Mouse (Mus musculus) ES-Bruce4 (cell line): ENCODE measurements at regions not wholly inside any gene's neighbourhood (a gene's known extent, or its start where the extent isn't known, plus 50 kb on each side); places are given as distances from the start of the nearest gene placed in this dataset.

ENCODE experiments used
- CTCF ChIP-seq: IDR thresholded peaks from one replicate; pipeline ENCODE4 v1.8.1; 2011; ENCODE audit warnings: low read depth, low read length
- EP300 ChIP-seq: IDR thresholded peaks from 2 replicates; pipeline ENCODE4 v1.6.1; 2011; ENCODE audit warnings: low read depth, low read length; ENCODE audit not compliant: insufficient read depth
- POLR2A ChIP-seq: IDR thresholded peaks from one replicate; pipeline ENCODE4 v1.8.1; 2011; ENCODE audit warnings: low read length; ENCODE audit not compliant: insufficient read depth

GRCm38 (mm10) chr11:64134571-64135307, 55.5 kb upstream of the Cox10 start:
- TF ChIP-seq CTCF (no peak), EP300 (no peak), POLR2A (no peak)
